Mouse (Mus musculus) E14TG2a.4 (cell line): ENCODE results near the gene Prr12.

ENCODE experiments used
- CTCF ChIP-seq: conservative IDR thresholded peaks from 2 replicates; pipeline ENCODE4 v1.5.1; 2014; ENCODE audit warnings: low read length
- NANOG ChIP-seq: IDR thresholded peaks from 2 replicates; pipeline ENCODE4 v1.6.1; 2014; ENCODE audit warnings: borderline replicate concordance, low read length, mixed read lengths
- POU5F1 ChIP-seq: IDR thresholded peaks from 2 replicates; pipeline ENCODE4 v1.6.1; 2014; ENCODE audit warnings: low read length, borderline replicate concordance

GRCm38 (mm10) chr7:45029995-45030394, 22.7 kb downstream of the Prr12 start:
- TF ChIP-seq CTCF (no peak), POU5F1 (no peak), NANOG (no peak)
